Mouse (Mus musculus) heart, embryonic 15.5 days (tissue): ENCODE data around the gene Myh2. TPM values are rescaled to one million over a fixed set of nuclear protein-coding genes. Genes with fewer than 3 reads are reported as not detected.

Experiments
- ATAC-seq: fragments of 200-750 bp; cut with Nextera tagmentation; replicated peaks from 2 replicates; pipeline ENCODE4 v1.8.0; 2017; ENCODE audit warnings: low read depth, moderate TSS enrichment; ENCODE audit not compliant: insufficient number of reproducible peaks, insufficient read depth, low FRiP score
- H3K27ac ChIP-seq: fragments of 300-500 bp; sonication (generic); 2 replicates; pipeline ENCODE4 v1.5.1; 2015; ENCODE audit warnings: mild to moderate bottlenecking, inconsistent platforms
- H3K27me3 ChIP-seq: fragments of 300-500 bp; sonication (generic); 2 replicates; pipeline ENCODE4 v1.6.1; 2015; ENCODE audit warnings: inconsistent platforms
- H3K36me3 ChIP-seq: fragments of 300-500 bp; sonication (generic); 2 replicates; pipeline ENCODE4 v1.6.1; 2015; ENCODE audit warnings: mild to moderate bottlenecking, inconsistent platforms
- H3K4me1 ChIP-seq: fragments of 300-500 bp; sonication (generic); replicated peaks from 2 replicates; pipeline ENCODE4 v1.6.1; 2015; ENCODE audit warnings: inconsistent platforms
- H3K4me2 ChIP-seq: fragments of 300-500 bp; sonication (generic); 2 replicates; pipeline ENCODE4 v1.6.1; 2015; ENCODE audit warnings: inconsistent platforms, mild to moderate bottlenecking, moderate library complexity
- H3K4me3 ChIP-seq: fragments of 300-500 bp; sonication (generic); 2 replicates; pipeline ENCODE4 v1.5.1; 2015; ENCODE audit warnings: mild to moderate bottlenecking, inconsistent platforms
- H3K9ac ChIP-seq: fragments of 300-500 bp; sonication (generic); 2 replicates; pipeline ENCODE4 v1.6.1; 2015; ENCODE audit warnings: mild to moderate bottlenecking, inconsistent platforms
- H3K9me3 ChIP-seq: fragments of 300-500 bp; sonication (generic); replicated peaks from 2 replicates; pipeline ENCODE4 v1.6.1; 2016; ENCODE audit warnings: inconsistent platforms
- WGBS: fragments of 180-500 bp; shearing (Covaris S2); methylation state at CpG from one replicate; pipeline ENCODE4 v1.1.7; 2015; ENCODE audit warnings: mixed read lengths; 5-methylcytosine and 5-hydroxymethylcytosine counted together
- polyA plus RNA-seq: library from polyadenylated mRNA; unstranded; fragments of >200 nt; fragmentation: Nextera tagmentation; extraction: Ambion mirVana; gene quantifications from 2 replicates; pipeline ENCODE4 v1.2.1, GENCODE M21; 2015

Gene Myh2
- polyA plus RNA-seq, 1 experiment from 2014 or later: 0.03 TPM

- Histone ChIP-seq H3K4me1 (no peaks in the 10 kb centered on the region), H3K27ac (no peak overlapping the region), H3K9ac (no peak overlapping the region), H3K9me3 (no peaks in the 10 kb centered on the region), H3K4me3 (no peak overlapping the region), H3K27me3 (0 out of 2 replicates have a peak, but pooled peaks cover 2% of the 10 kb centered on the region), H3K36me3 (no peaks in the 10 kb centered on the region), H3K4me2 (no peak overlapping the region)
- WGBS: 57% methylated on average over 6 of the region's 6 CpGs
- ATAC-seq: no peak
Observed at GRCm38 (mm10) chr11:67144559-67145265, 26.1 kb upstream of the Myh2 start.

GRCm38 (mm10) chr11:67145482-67146408 lies 25.1 kb upstream of the Myh2 start:
- Histone ChIP-seq H3K27me3 (no peaks in the 10 kb centered on the region), H3K9me3 (no peaks in the 10 kb centered on the region), H3K4me3 (no peak overlapping the region), H3K4me1 (no peaks in the 10 kb centered on the region), H3K9ac (no peak overlapping the region), H3K4me2 (no peak overlapping the region), H3K27ac (no peak overlapping the region), H3K36me3 (no peaks in the 10 kb centered on the region)
- ATAC-seq: no peak
- WGBS: 69% methylated on average over 5 of the region's 5 CpGs

GRCm38 (mm10) chr11:67146409-67147282 lies 24.2 kb upstream of the Myh2 start:
- Histone ChIP-seq H3K4me3 (no peak overlapping the region), H3K9ac (no peak overlapping the region), H3K36me3 (no peaks in the 10 kb centered on the region), H3K27ac (no peak overlapping the region), H3K4me1 (no peaks in the 10 kb centered on the region), H3K27me3 (no peaks in the 10 kb centered on the region), H3K9me3 (no peaks in the 10 kb centered on the region), H3K4me2 (no peak overlapping the region)
- no peak for ATAC-seq
- 81% methylated on average over 4 of the region's 4 CpGs for WGBS

- Histone ChIP-seq H3K9ac (no peak overlapping the region), H3K9me3 (no peaks in the 10 kb centered on the region), H3K27ac (no peak overlapping the region), H3K4me3 (no peak overlapping the region), H3K4me2 (no peak overlapping the region), H3K4me1 (no peaks in the 10 kb centered on the region), H3K27me3 (no peaks in the 10 kb centered on the region), H3K36me3 (no peaks in the 10 kb centered on the region)
- no peak for ATAC-seq
- 81% methylated on average over 12 of the region's 12 CpGs for WGBS
Observed at GRCm38 (mm10) chr11:67147283-67147921, 23.4 kb upstream of the Myh2 start.

- 83% methylated on average over 4 of the region's 4 CpGs for WGBS
- Histone ChIP-seq H3K27me3 (no peaks in the 10 kb centered on the region), H3K9ac (no peak overlapping the region), H3K4me2 (no peak overlapping the region), H3K4me3 (no peak overlapping the region), H3K27ac (no peak overlapping the region), H3K4me1 (no peaks in the 10 kb centered on the region; the same call in 1 of the 2 replicates), H3K9me3 (no peaks in the 10 kb centered on the region), H3K36me3 (no peaks in the 10 kb centered on the region)
- no peak for ATAC-seq
Observed at GRCm38 (mm10) chr11:67148286-67149012, 22.4 kb upstream of the Myh2 start.

GRCm38 (mm10) chr11:67150237-67150636 lies 20.6 kb upstream of the Myh2 start:
- Histone ChIP-seq H3K4me1 (no peaks in the 10 kb centered on the region; the same call in 1 of the 2 replicates), H3K4me3 (no peak overlapping the region), H3K9ac (no peak overlapping the region), H3K27ac (no peak overlapping the region), H3K9me3 (no peaks in the 10 kb centered on the region), H3K4me2 (no peak overlapping the region), H3K27me3 (no peaks in the 10 kb centered on the region), H3K36me3 (no peaks in the 10 kb centered on the region)
- no peak for ATAC-seq
- WGBS: 78% methylated on average over 2 of the region's 2 CpGs

- H3K27ac ChIP-seq: no peak overlapping the region
- H3K9me3 ChIP-seq: no peaks in the 10 kb centered on the region
- H3K9ac ChIP-seq: no peak overlapping the region
- H3K4me3 ChIP-seq: no peak overlapping the region
- 67% methylated on average over 3 of the region's 3 CpGs for WGBS
- no peak for ATAC-seq
- no peaks in the 10 kb centered on the region for H3K27me3 ChIP-seq
- no peaks in the 10 kb centered on the region for H3K36me3 ChIP-seq
- H3K4me1 ChIP-seq: no peaks in the 10 kb centered on the region; the same call in 1 of the 2 replicates
- no peak overlapping the region for H3K4me2 ChIP-seq
Observed at GRCm38 (mm10) chr11:67151159-67151558, 19.7 kb upstream of the Myh2 start.

GRCm38 (mm10) chr11:67151651-67152630 lies 18.9 kb upstream of the Myh2 start:
- no peak for ATAC-seq
- Histone ChIP-seq H3K9ac (no peak overlapping the region), H3K4me3 (no peak overlapping the region), H3K27ac (no peak overlapping the region), H3K4me2 (no peak overlapping the region), H3K27me3 (no peaks in the 10 kb centered on the region), H3K36me3 (no peaks in the 10 kb centered on the region), H3K9me3 (no peaks in the 10 kb centered on the region), H3K4me1 (no peaks in the 10 kb centered on the region; the same call in 1 of the 2 replicates)
- 83% methylated on average over 16 of the region's 16 CpGs for WGBS

- ATAC-seq: no peak
- no peak overlapping the region for H3K27ac ChIP-seq
- H3K9ac ChIP-seq: no peak overlapping the region
- H3K4me1 ChIP-seq: no peaks in the 10 kb centered on the region; the same call in 1 of the 2 replicates
- H3K27me3 ChIP-seq: no peaks in the 10 kb centered on the region
- H3K4me3 ChIP-seq: no peak overlapping the region
- no peaks in the 10 kb centered on the region for H3K36me3 ChIP-seq
- no peak overlapping the region for H3K4me2 ChIP-seq
- WGBS: 0% methylated on average over 1 of the region's 1 CpGs
- no peaks in the 10 kb centered on the region for H3K9me3 ChIP-seq
Observed at GRCm38 (mm10) chr11:67153123-67153522, 17.7 kb upstream of the Myh2 start.
